Mouse (Mus musculus) limb, embryonic 10.5 days (tissue): Measurements from ENCODE around the gene Dhrs11. TPM values are rescaled to one million over a fixed set of nuclear protein-coding genes. Genes with fewer than 3 reads are reported as not detected.
A peak's percentile ranks its signal among the peaks of the same experiment; 100 is the strongest.

Source experiments
- DNase-seq: peaks from one replicate; pipeline ENCODE4 v3.0.0-alpha.2; 2017; ENCODE audit warnings: low spot score
- H3K27ac ChIP-seq: fragments of 300-500 bp; sonication (generic); 2 replicates; pipeline ENCODE4 v1.5.1; 2016; ENCODE audit warnings: mild to moderate bottlenecking
- H3K27me3 ChIP-seq: fragments of 300-500 bp; sonication (generic); 2 replicates; pipeline ENCODE4 v1.6.1; 2016; ENCODE audit warnings: low read depth, mild to moderate bottlenecking; ENCODE audit not compliant: poor library complexity, severe bottlenecking
- H3K36me3 ChIP-seq: fragments of 300-500 bp; sonication (generic); 2 replicates; pipeline ENCODE4 v1.6.1; 2016; ENCODE audit warnings: mild to moderate bottlenecking, moderate library complexity
- H3K4me1 ChIP-seq: fragments of 300-500 bp; sonication (generic); 2 replicates; pipeline ENCODE4 v1.6.1; 2016
- H3K4me3 ChIP-seq: fragments of 300-500 bp; sonication (generic); 2 replicates; pipeline ENCODE4 v1.5.1; 2016; ENCODE audit warnings: mild to moderate bottlenecking, moderate library complexity
- H3K9me3 ChIP-seq: fragments of 300-500 bp; sonication (generic); replicated peaks from 2 replicates; pipeline ENCODE4 v1.6.1; 2016; ENCODE audit warnings: mild to moderate bottlenecking
- WGBS: fragments of 180-500 bp; shearing (Covaris S2); methylation state at CpG from one replicate; pipeline ENCODE4 v1.1.7; 2016; 5-methylcytosine and 5-hydroxymethylcytosine counted together
- polyA plus RNA-seq: library from polyadenylated mRNA; unstranded; fragments of >200 nt; fragmentation: Nextera tagmentation; extraction: Ambion mirVana; gene quantifications from 2 replicates; pipeline ENCODE4 v1.2.1, GENCODE M21; 2016

Gene Dhrs11
- polyA plus RNA-seq, 1 experiment from 2014 or later, result 12.6 TPM

- Histone ChIP-seq H3K9me3 (no peaks in the 10 kb centered on the region), H3K4me3 (peak overlapping the region; percentile 78), H3K27ac (peak overlapping the region; percentile 83), H3K4me1 (peaks cover 16% of the 10 kb centered on the region), H3K36me3 (0 out of 2 replicates have a peak, but pooled peaks cover 4% of the 10 kb centered on the region), H3K27me3 (no peaks in the 10 kb centered on the region)
- under 1% methylated on average over 39 of the region's 39 CpGs for WGBS
- peak; percentile 73 for DNase-seq
These were observed 10.5 kb downstream of the Dhrs11 start for GRCm38 (mm10) chr11:84818085-84818960.

GRCm38 (mm10) chr11:84817362-84817761 lies 11.4 kb downstream of the Dhrs11 start:
- no peak for DNase-seq
- WGBS, result 82% methylated on average over 6 of the region's 6 CpGs
- Histone ChIP-seq H3K27me3 (no peaks in the 10 kb centered on the region), H3K4me3 (no peak overlapping the region), H3K9me3 (no peaks in the 10 kb centered on the region), H3K4me1 (peaks cover 16% of the 10 kb centered on the region), H3K27ac (no peak overlapping the region), H3K36me3 (0 out of 2 replicates have a peak, but pooled peaks cover 4% of the 10 kb centered on the region)

- Histone ChIP-seq H3K36me3 (no peaks in the 10 kb centered on the region), H3K27me3 (0 out of 2 replicates have a peak, but pooled peaks cover 3% of the 10 kb centered on the region), H3K4me3 (no peak overlapping the region), H3K4me1 (peaks cover 10% of the 10 kb centered on the region), H3K27ac (no peak overlapping the region), H3K9me3 (no peaks in the 10 kb centered on the region)
- WGBS, result 59% methylated on average over 13 of the region's 13 CpGs
- peak; percentile 90 for DNase-seq
These were observed 14.9 kb downstream of the Dhrs11 start for GRCm38 (mm10) chr11:84813724-84814510.

GRCm38 (mm10) chr11:84804373-84804772 lies 24.4 kb downstream of the Dhrs11 start:
- H3K27me3 ChIP-seq, result 0 out of 2 replicates have a peak, but pooled peaks cover 9% of the 10 kb centered on the region
- no peak for DNase-seq
- no peaks in the 10 kb centered on the region for H3K9me3 ChIP-seq
- peaks cover 9% of the 10 kb centered on the region for H3K4me1 ChIP-seq
- WGBS, result 92% methylated on average over 4 of the region's 4 CpGs
- no peak overlapping the region for H3K4me3 ChIP-seq
- H3K27ac ChIP-seq, result no peak overlapping the region
- H3K36me3 ChIP-seq, result no peaks in the 10 kb centered on the region

- 23% methylated on average over 21 of the region's 21 CpGs for WGBS
- Histone ChIP-seq H3K27ac (no peak overlapping the region), H3K4me1 (peaks cover 20% of the 10 kb centered on the region), H3K4me3 (no peak overlapping the region), H3K36me3 (no peaks in the 10 kb centered on the region), H3K27me3 (peaks cover 23% of the 10 kb centered on the region), H3K9me3 (no peaks in the 10 kb centered on the region; the same call in 1 of the 2 replicates)
- peak; percentile 90 for DNase-seq
These were observed 31.0 kb downstream of the Dhrs11 start for GRCm38 (mm10) chr11:84797627-84798353.

- 49% methylated on average over 10 of the region's 10 CpGs for WGBS
- H3K4me3 ChIP-seq, result no peak overlapping the region
- H3K9me3 ChIP-seq, result no peaks in the 10 kb centered on the region; the same call in 1 of the 2 replicates
- peaks cover 20% of the 10 kb centered on the region for H3K4me1 ChIP-seq
- H3K36me3 ChIP-seq, result no peaks in the 10 kb centered on the region
- no peak for DNase-seq
- peaks cover 27% of the 10 kb centered on the region for H3K27me3 ChIP-seq
- no peak overlapping the region for H3K27ac ChIP-seq
These were observed 31.8 kb downstream of the Dhrs11 start for GRCm38 (mm10) chr11:84797026-84797425.

- H3K27ac ChIP-seq, result peak overlapping the region; percentile 20; the same call in 1 of the 2 replicates
- DNase-seq, result peak; percentile 87
- H3K9me3 ChIP-seq, result no peaks in the 10 kb centered on the region; the same call in 1 of the 2 replicates
- 18% methylated on average over 17 of the region's 17 CpGs for WGBS
- H3K4me1 ChIP-seq, result peaks cover 28% of the 10 kb centered on the region
- H3K36me3 ChIP-seq, result no peaks in the 10 kb centered on the region
- no peak overlapping the region for H3K4me3 ChIP-seq
- H3K27me3 ChIP-seq, result peaks cover 27% of the 10 kb centered on the region
These were observed 34.2 kb downstream of the Dhrs11 start for GRCm38 (mm10) chr11:84794496-84795113.

- peaks cover 29% of the 10 kb centered on the region for H3K4me1 ChIP-seq
- DNase-seq, result no peak
- no peak overlapping the region for H3K27ac ChIP-seq
- peaks cover 30% of the 10 kb centered on the region for H3K27me3 ChIP-seq
- H3K9me3 ChIP-seq, result no peaks in the 10 kb centered on the region; the same call in 1 of the 2 replicates
- no peaks in the 10 kb centered on the region for H3K36me3 ChIP-seq
- no peak overlapping the region for H3K4me3 ChIP-seq
These were observed 35.2 kb downstream of the Dhrs11 start for GRCm38 (mm10) chr11:84793545-84793944.

- H3K27me3 ChIP-seq, result peaks cover 18% of the 10 kb centered on the region; the same call in 1 of the 2 replicates
- DNase-seq, result no peak
- H3K4me3 ChIP-seq, result no peak overlapping the region
- H3K9me3 ChIP-seq, result no peaks in the 10 kb centered on the region; the same call in 1 of the 2 replicates
- H3K27ac ChIP-seq, result no peak overlapping the region
- H3K4me1 ChIP-seq, result peaks cover 15% of the 10 kb centered on the region; the same call in 1 of the 2 replicates
- whole genome bisulfite sequencing, result 76% methylated on average over 6 of the region's 6 CpGs
- no peaks in the 10 kb centered on the region for H3K36me3 ChIP-seq
These were observed 38.4 kb downstream of the Dhrs11 start for GRCm38 (mm10) chr11:84790383-84790782.

GRCm38 (mm10) chr11:84780143-84780870 lies 48.5 kb downstream of the Dhrs11 start:
- DNase-seq, result peak; percentile 48
- WGBS, result 2% methylated on average over 19 of the region's 19 CpGs
- H3K27ac ChIP-seq, result peak overlapping the region; percentile 76
- H3K36me3 ChIP-seq, result no peaks in the 10 kb centered on the region
- H3K9me3 ChIP-seq, result no peaks in the 10 kb centered on the region
- peaks cover 64% of the 10 kb centered on the region for H3K27me3 ChIP-seq
- peak overlapping the region; percentile 36 for H3K4me3 ChIP-seq
- peaks cover 48% of the 10 kb centered on the region for H3K4me1 ChIP-seq

GRCm38 (mm10) chr11:84775560-84775959 lies 53.2 kb downstream of the Dhrs11 start:
- 4% methylated on average over 4 of the region's 4 CpGs for WGBS
- H3K4me3 ChIP-seq, result no peak overlapping the region
- H3K27me3 ChIP-seq, result peaks cover 61% of the 10 kb centered on the region
- H3K4me1 ChIP-seq, result peaks cover 35% of the 10 kb centered on the region
- no peaks in the 10 kb centered on the region for H3K36me3 ChIP-seq
- H3K9me3 ChIP-seq, result no peaks in the 10 kb centered on the region
- H3K27ac ChIP-seq, result no peak overlapping the region; the same call in 1 of the 2 replicates
- no peak for DNase-seq
